Mouse (Mus musculus) hindbrain, embryonic 15.5 days (tissue): ENCODE data around the gene Usp9x. TPM values are rescaled to one million over a fixed set of nuclear protein-coding genes. Genes with fewer than 3 reads are reported as not detected.

ENCODE experiments used
- ATAC-seq: fragments of 200-750 bp; cut with Nextera tagmentation; 2 replicates; pipeline ENCODE4 v1.8.0; 2017; ENCODE audit warnings: low read depth, moderate number of reproducible peaks, moderate TSS enrichment; ENCODE audit not compliant: low FRiP score
- H3K27ac ChIP-seq: fragments of 300-500 bp; sonication (generic); replicated peaks from 2 replicates; pipeline ENCODE4 v1.5.1; 2015; ENCODE audit warnings: mild to moderate bottlenecking, inconsistent platforms
- H3K27me3 ChIP-seq: fragments of 300-500 bp; sonication (generic); 2 replicates; pipeline ENCODE4 v1.6.1; 2015; ENCODE audit warnings: control low read depth, inconsistent platforms
- H3K36me3 ChIP-seq: fragments of 300-500 bp; sonication (generic); 2 replicates; pipeline ENCODE4 v1.6.1; 2015; ENCODE audit warnings: control low read depth, inconsistent platforms
- H3K4me1 ChIP-seq: fragments of 300-500 bp; sonication (generic); replicated peaks from 2 replicates; pipeline ENCODE4 v1.6.1; 2015; ENCODE audit warnings: control low read depth, inconsistent platforms
- H3K4me2 ChIP-seq: fragments of 300-500 bp; sonication (generic); 2 replicates; pipeline ENCODE4 v1.6.1; 2015; ENCODE audit warnings: moderate library complexity, mild to moderate bottlenecking, inconsistent platforms
- H3K4me3 ChIP-seq: fragments of 300-500 bp; sonication (generic); 2 replicates; pipeline ENCODE4 v1.5.1; 2015; ENCODE audit warnings: mild to moderate bottlenecking, inconsistent platforms
- H3K9ac ChIP-seq: fragments of 300-500 bp; sonication (generic); 2 replicates; pipeline ENCODE4 v1.6.1; 2015; ENCODE audit warnings: inconsistent platforms
- H3K9me3 ChIP-seq: fragments of 300-500 bp; sonication (generic); 2 replicates; pipeline ENCODE4 v1.6.1; 2016; ENCODE audit warnings: control low read depth, inconsistent platforms
- WGBS: fragments of 180-500 bp; shearing (Covaris S2); methylation state at CpG from one replicate; pipeline ENCODE4 v1.1.7; 2015; 5-methylcytosine and 5-hydroxymethylcytosine counted together
- polyA plus RNA-seq: library from polyadenylated mRNA; unstranded; fragments of >200 nt; fragmentation: Nextera tagmentation; extraction: Ambion mirVana; gene quantifications from 2 replicates; pipeline ENCODE4 v1.2.1, GENCODE M21; 2015

Gene Usp9x
- 31.1 and 35.5 TPM in 2 replicates for polyA plus RNA-seq

GRCm38 (mm10) chrX:13071241-13071775, at the start of gene Usp9x:
Gene Usp9x (plus strand): TSS chrX:13071498.
- Histone ChIP-seq H3K4me3 (peak within 1 kb of the TSS; percentile 70), H3K9me3 (no peaks in the 10 kb centered on the region), H3K9ac (peak within 1 kb of the TSS; percentile 86), H3K4me1 (peaks cover 3% of the 10 kb centered on the region; the same call in 1 of the 2 replicates), H3K27ac (peak within 1 kb of the TSS; percentile 94), H3K27me3 (no peaks in the 10 kb centered on the region), H3K4me2 (peak within 1 kb of the TSS; percentile 54), H3K36me3 (no peaks in the 10 kb centered on the region)
- whole genome bisulfite sequencing: 14% methylated on average over 27 of the region's 36 CpGs
- ATAC-seq: peak; percentile 93

GRCm38 (mm10) chrX:13022547-13023310, 48.6 kb upstream of the Usp9x start:
- no peak for ATAC-seq
- Histone ChIP-seq H3K4me3 (no peak overlapping the region), H3K36me3 (no peaks in the 10 kb centered on the region), H3K27ac (no peak overlapping the region), H3K4me1 (no peaks in the 10 kb centered on the region), H3K9ac (no peak overlapping the region), H3K4me2 (no peak overlapping the region), H3K9me3 (no peaks in the 10 kb centered on the region), H3K27me3 (no peaks in the 10 kb centered on the region)
- WGBS: 85% methylated on average over 5 of the region's 5 CpGs

DNA sequence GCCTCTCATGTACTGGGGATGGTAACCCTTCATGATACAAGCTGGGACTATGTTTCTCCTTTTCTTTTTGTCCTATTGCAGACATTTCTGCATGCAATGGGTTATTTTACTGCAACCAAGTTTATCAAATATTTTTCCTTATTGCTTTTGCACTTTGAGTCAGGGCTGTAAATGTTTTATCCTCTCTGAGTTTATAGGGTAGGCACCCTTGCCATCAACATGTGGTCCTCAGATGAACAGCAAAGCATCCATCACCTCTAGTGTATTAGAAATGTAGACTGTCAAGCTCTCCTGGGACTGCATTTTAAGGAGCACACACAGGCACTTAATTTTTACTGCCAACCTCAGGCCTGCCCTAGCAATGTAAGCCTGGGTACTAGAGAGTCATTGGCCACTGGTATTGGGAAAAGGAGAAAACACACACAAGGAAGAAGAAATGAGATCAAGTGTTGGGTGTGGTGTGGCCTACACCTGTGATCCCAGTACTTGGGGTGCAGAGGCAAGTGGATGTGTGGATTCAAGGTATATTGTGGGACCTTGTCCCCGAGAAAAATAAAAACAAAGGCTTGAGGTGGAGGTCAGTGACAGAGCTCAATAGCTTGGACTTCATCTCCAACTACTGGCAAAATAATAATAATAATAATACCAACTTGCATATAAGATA, 46.6 kb upstream of the Usp9x start:
- H3K9ac ChIP-seq: no peak overlapping the region
- H3K4me2 ChIP-seq: no peak overlapping the region
- no peak overlapping the region for H3K27ac ChIP-seq
- H3K9me3 ChIP-seq: no peaks in the 10 kb centered on the region
- no peaks in the 10 kb centered on the region for H3K4me1 ChIP-seq
- WGBS: 81% methylated on average over 1 of the region's 1 CpGs
- H3K4me3 ChIP-seq: no peak overlapping the region
- no peaks in the 10 kb centered on the region for H3K36me3 ChIP-seq
- no peak for ATAC-seq
- no peaks in the 10 kb centered on the region for H3K27me3 ChIP-seq

GRCm38 (mm10) chrX:13025286-13025685, 46.0 kb upstream of the Usp9x start:
- no peak for ATAC-seq
- Histone ChIP-seq H3K27ac (no peak overlapping the region), H3K4me1 (no peaks in the 10 kb centered on the region), H3K27me3 (no peaks in the 10 kb centered on the region), H3K36me3 (no peaks in the 10 kb centered on the region), H3K9ac (no peak overlapping the region), H3K9me3 (no peaks in the 10 kb centered on the region), H3K4me3 (no peak overlapping the region), H3K4me2 (no peak overlapping the region)
- 81% methylated on average over 8 of the region's 8 CpGs for WGBS

- Histone ChIP-seq H3K9me3 (no peaks in the 10 kb centered on the region), H3K36me3 (no peaks in the 10 kb centered on the region), H3K27ac (no peak overlapping the region), H3K27me3 (no peaks in the 10 kb centered on the region), H3K9ac (no peak overlapping the region), H3K4me3 (no peak overlapping the region), H3K4me2 (no peak overlapping the region), H3K4me1 (no peaks in the 10 kb centered on the region)
- ATAC-seq: no peak
- 90% methylated on average over 4 of the region's 4 CpGs for WGBS
Observed at GRCm38 (mm10) chrX:13028156-13028555, 43.1 kb upstream of the Usp9x start.

GRCm38 (mm10) chrX:13029996-13030395, 41.3 kb upstream of the Usp9x start:
- H3K36me3 ChIP-seq: no peaks in the 10 kb centered on the region
- no peak overlapping the region for H3K27ac ChIP-seq
- H3K9ac ChIP-seq: no peak overlapping the region
- no peaks in the 10 kb centered on the region for H3K4me1 ChIP-seq
- ATAC-seq: no peak
- no peak overlapping the region for H3K4me3 ChIP-seq
- H3K4me2 ChIP-seq: no peak overlapping the region
- WGBS: 96% methylated on average over 6 of the region's 6 CpGs
- H3K9me3 ChIP-seq: no peaks in the 10 kb centered on the region
- no peaks in the 10 kb centered on the region for H3K27me3 ChIP-seq

GRCm38 (mm10) chrX:13037085-13037484, 34.2 kb upstream of the Usp9x start:
- H3K36me3 ChIP-seq: no peaks in the 10 kb centered on the region
- 94% methylated on average over 4 of the region's 4 CpGs for WGBS
- no peak for ATAC-seq

GRCm38 (mm10) chrX:13039211-13039610, 32.1 kb upstream of the Usp9x start:
- H3K4me1 ChIP-seq: no peaks in the 10 kb centered on the region
- H3K36me3 ChIP-seq: no peaks in the 10 kb centered on the region
- no peak overlapping the region for H3K9ac ChIP-seq
- H3K27ac ChIP-seq: no peak overlapping the region
- no peaks in the 10 kb centered on the region for H3K9me3 ChIP-seq
- H3K4me2 ChIP-seq: no peak overlapping the region
- WGBS: 43% methylated on average over 3 of the region's 3 CpGs
- 0 out of 2 replicates have a peak, but pooled peaks cover 4% of the 10 kb centered on the region for H3K27me3 ChIP-seq
- H3K4me3 ChIP-seq: no peak overlapping the region
- 0 out of 2 replicates have a peak, but pooled peaks have one; percentile 24 for ATAC-seq

More at GRCm38 (mm10) chrX:13037085-13037484, 34.2 kb upstream of the Usp9x start:
- Histone ChIP-seq H3K27ac (no peak overlapping the region), H3K9ac (no peak overlapping the region), H3K4me2 (no peak overlapping the region), H3K9me3 (no peaks in the 10 kb centered on the region), H3K27me3 (0 out of 2 replicates have a peak, but pooled peaks cover 4% of the 10 kb centered on the region), H3K4me3 (no peak overlapping the region), H3K4me1 (no peaks in the 10 kb centered on the region)

GRCm38 (mm10) chrX:13040391-13040790, 30.9 kb upstream of the Usp9x start:
- Histone ChIP-seq H3K36me3 (no peaks in the 10 kb centered on the region), H3K4me1 (no peaks in the 10 kb centered on the region), H3K4me2 (no peak overlapping the region), H3K27me3 (0 out of 2 replicates have a peak, but pooled peaks cover 4% of the 10 kb centered on the region), H3K27ac (no peak overlapping the region), H3K9me3 (no peaks in the 10 kb centered on the region), H3K9ac (no peak overlapping the region), H3K4me3 (no peak overlapping the region)
- 65% methylated on average over 1 of the region's 1 CpGs for WGBS
- ATAC-seq: no peak

GRCm38 (mm10) chrX:13041630-13042129, 29.6 kb upstream of the Usp9x start:
- peak overlapping the region; percentile 88 for H3K27ac ChIP-seq
- H3K9ac ChIP-seq: peak overlapping the region; percentile 63
- peak; percentile 100 for ATAC-seq
- no peaks in the 10 kb centered on the region for H3K9me3 ChIP-seq
- H3K36me3 ChIP-seq: no peaks in the 10 kb centered on the region
- 13% methylated on average over 35 of the region's 35 CpGs for WGBS
- H3K4me3 ChIP-seq: peak overlapping the region; percentile 48
- H3K4me1 ChIP-seq: no peaks in the 10 kb centered on the region
- no peaks in the 10 kb centered on the region for H3K27me3 ChIP-seq
- H3K4me2 ChIP-seq: peak overlapping the region; percentile 51

GRCm38 (mm10) chrX:13043780-13044179, 27.5 kb upstream of the Usp9x start:
- no peaks in the 10 kb centered on the region for H3K9me3 ChIP-seq
- H3K36me3 ChIP-seq: no peaks in the 10 kb centered on the region
- no peak overlapping the region for H3K4me2 ChIP-seq
- no peaks in the 10 kb centered on the region for H3K27me3 ChIP-seq
- H3K4me1 ChIP-seq: no peaks in the 10 kb centered on the region
- ATAC-seq: no peak
- H3K27ac ChIP-seq: no peak overlapping the region
- H3K4me3 ChIP-seq: no peak overlapping the region
- H3K9ac ChIP-seq: no peak overlapping the region
- WGBS: 93% methylated on average over 2 of the region's 2 CpGs

GRCm38 (mm10) chrX:13044666-13045065, 26.6 kb upstream of the Usp9x start:
- Histone ChIP-seq H3K27ac (no peak overlapping the region), H3K9me3 (no peaks in the 10 kb centered on the region), H3K4me1 (no peaks in the 10 kb centered on the region), H3K27me3 (no peaks in the 10 kb centered on the region), H3K4me3 (no peak overlapping the region), H3K9ac (no peak overlapping the region), H3K36me3 (no peaks in the 10 kb centered on the region), H3K4me2 (no peak overlapping the region)
- ATAC-seq: no peak
- WGBS: 84% methylated on average over 5 of the region's 5 CpGs
